In the genomic region with DNA sequence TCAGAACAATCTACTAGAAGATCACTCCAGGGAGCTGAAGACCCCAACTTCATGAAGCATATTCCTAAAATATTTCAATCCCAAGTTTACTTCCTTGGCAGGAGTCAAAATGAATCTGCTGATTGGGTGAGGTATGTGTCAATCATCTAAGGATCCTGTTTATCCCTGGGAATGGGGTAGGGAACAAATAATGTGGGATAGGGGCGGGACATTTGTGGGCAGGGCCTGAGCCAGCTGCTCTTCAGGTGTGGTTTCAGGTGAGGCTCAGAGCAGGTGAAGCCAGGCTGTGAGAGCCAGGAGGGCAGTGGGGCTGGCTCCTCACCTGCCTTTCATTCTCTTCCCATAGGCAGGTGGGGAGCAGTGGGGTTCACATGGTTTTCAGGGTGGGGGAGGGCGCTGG, we compare ENCODE assay signal across 30 mouse cellular contexts. TPM values are rescaled to one million over a fixed set of nuclear protein-coding genes. Genes with fewer than 3 reads are reported as not detected.
DNase-seq lines count a peak whose midpoint lies in the region; ATAC-seq and TF ChIP-seq lines count a peak whose summit lies in the region.
"Had no signal": no experiment of that assay in that cellular context is flagged by ENCODE, and none has a peak within 500 bp of the region (broad histone marks: within the 10 kb centered on the region; RNA-seq: fewer than 3 reads in every experiment).

No protein-coding gene starts in this region.

- 0 out of 2 replicates have a peak, but pooled peaks cover under 1% of the 10 kb centered on the region for H3K27me3 ChIP-seq in embryonic facial prominence, embryonic 14.5 days (replicated peaks; ENCODE audit: control insufficient read depth, insufficient read depth, low read length)
- H3K27me3 ChIP-seq in embryonic facial prominence, embryonic 10.5 days (replicated peaks; ENCODE audit: low read depth, poor library complexity, severe bottlenecking) = peaks cover 41% of the 10 kb centered on the region
- 0 out of 2 replicates have a peak, but pooled peaks cover 10% of the 10 kb centered on the region for H3K27me3 ChIP-seq in E14TG2a.4 (ENCODE audit: insufficient read depth, low read length)
- H3K27me3 ChIP-seq in stomach, embryonic 15.5 days (replicated peaks) = no peaks in the 10 kb centered on the region
- H3K27me3 ChIP-seq: CH12.LX had no signal

- TF ChIP-seq CTCF in E14TG2a.4 (conservative IDR thresholded peaks at IDR 0.05; ENCODE audit: low read length) = no peak

- no peaks in the 10 kb centered on the region; the same call in 1 of the 2 replicates for H3K4me1 ChIP-seq in embryonic facial prominence, embryonic 14.5 days (ENCODE audit: control insufficient read depth, insufficient read depth, low read length)
- H3K4me1 ChIP-seq in embryonic facial prominence, embryonic 10.5 days = peaks cover 15% of the 10 kb centered on the region
- H3K4me1 ChIP-seq in E14TG2a.4 (replicated peaks; ENCODE audit: low read depth, low read length) = peaks cover 26% of the 10 kb centered on the region
- H3K4me1 ChIP-seq in stomach, embryonic 15.5 days = no peaks in the 10 kb centered on the region
- H3K4me1 ChIP-seq: embryonic facial prominence, embryonic 12.5 days had no signal

- H3K27ac ChIP-seq in embryonic facial prominence, embryonic 14.5 days (replicated peaks; ENCODE audit: low read depth, low read length) = no peak overlapping the region
- no peak overlapping the region for H3K27ac ChIP-seq in embryonic facial prominence, embryonic 10.5 days (replicated peaks)
- no peak overlapping the region for H3K27ac ChIP-seq in stomach, embryonic 15.5 days
- H3K27ac ChIP-seq: embryonic facial prominence, embryonic 12.5 days; forebrain, embryonic 12.5 days; heart, embryonic 15.5 days; hindbrain, embryonic 10.5 days; hindbrain, embryonic 13.5 days had no signal

- WGBS in embryonic facial prominence, embryonic 14.5 days = 36% methylated on average over 2 of the region's 2 CpGs
- 67% methylated on average over 2 of the region's 2 CpGs for WGBS in embryonic facial prominence, embryonic 10.5 days
- WGBS in stomach, embryonic 15.5 days = 75% methylated on average over 2 of the region's 2 CpGs

- no peak for DNase-seq in embryonic facial prominence, embryonic 14.5 days (ENCODE audit: low spot score)
- no peak for DNase-seq in embryonic facial prominence, embryonic 10.5 days (ENCODE audit: low spot score)
- peak; percentile 61 for DNase-seq in R1 (ENCODE audit: low read depth, low spot score)
- no peak for DNase-seq in embryo, embryonic 9.5 days (ENCODE audit: extremely low spot score)
- DNase-seq in cerebellum, adult 11 months = no peak
- DNase-seq: adrenal gland, adult 8-10 months; adrenal gland, postnatal 25 days; cerebellum, adult 2 months; cerebellum, adult 9-11 months; cerebellum, postnatal 25 days; embryo, embryonic 11 days; gastrocnemius, postnatal 25 days; heart, adult 18-20 months; heart, postnatal 10 days; heart, postnatal 36 days; kidney, adult 9 months had no signal

- peak; percentile 42; the same call in 1 of the 2 replicates for ATAC-seq in embryonic facial prominence, embryonic 14.5 days (ENCODE audit: low read depth)
- peak; percentile 63; the same call in 1 of the 2 replicates for ATAC-seq in stomach, embryonic 15.5 days (ENCODE audit: insufficient read depth, low FRiP score, low read depth)
- no peak for ATAC-seq in inflammation-experienced regulatory T-cells, adult 6 months
- ATAC-seq: activated CD4-positive, CD25-positive, alpha-beta regulatory T cell, adult 4 months; forebrain, embryonic 16.5 days; hindbrain, embryonic 16.5 days had no signal

- H3K9me3 ChIP-seq in embryonic facial prominence, embryonic 14.5 days (ENCODE audit: control insufficient read depth, low read length) = no peaks in the 10 kb centered on the region
- no peaks in the 10 kb centered on the region for H3K9me3 ChIP-seq in embryonic facial prominence, embryonic 10.5 days
- no peaks in the 10 kb centered on the region for H3K9me3 ChIP-seq in E14TG2a.4 (ENCODE audit: low read length)
- H3K9me3 ChIP-seq in stomach, embryonic 15.5 days = no peaks in the 10 kb centered on the region
- H3K9me3 ChIP-seq: embryonic facial prominence, embryonic 12.5 days; forebrain, embryonic 12.5 days; heart, embryonic 12.5 days; heart, embryonic 15.5 days; hindbrain, embryonic 10.5 days; hindbrain, embryonic 13.5 days had no signal

- no peak overlapping the region for H3K4me2 ChIP-seq in embryonic facial prominence, embryonic 14.5 days (ENCODE audit: low read depth, low read length)
- H3K4me2 ChIP-seq in stomach, embryonic 15.5 days = no peak overlapping the region
- H3K4me2 ChIP-seq: embryonic facial prominence, embryonic 12.5 days; forebrain, embryonic 12.5 days; heart, embryonic 12.5 days; heart, embryonic 15.5 days; hindbrain, embryonic 13.5 days had no signal

- no peak overlapping the region for H3K9ac ChIP-seq in embryonic facial prominence, embryonic 14.5 days (ENCODE audit: low read depth, low read length)
- no peak overlapping the region for H3K9ac ChIP-seq in stomach, embryonic 15.5 days
- H3K9ac ChIP-seq: embryonic facial prominence, embryonic 12.5 days; forebrain, embryonic 12.5 days; heart, embryonic 12.5 days; heart, embryonic 15.5 days; hindbrain, embryonic 13.5 days had no signal

- no peak overlapping the region for H3K4me3 ChIP-seq in embryonic facial prominence, embryonic 14.5 days (ENCODE audit: low read depth, low read length)
- no peak overlapping the region for H3K4me3 ChIP-seq in embryonic facial prominence, embryonic 10.5 days
- H3K4me3 ChIP-seq in E14TG2a.4 (replicated peaks; ENCODE audit: low read length) = 0 out of 2 replicates have a peak overlapping the region, but pooled peaks have one; percentile 21
- no peak overlapping the region for H3K4me3 ChIP-seq in stomach, embryonic 15.5 days (replicated peaks)
- H3K4me3 ChIP-seq: embryonic facial prominence, embryonic 12.5 days; erythroblast, embryonic 14.5 days; forebrain, embryonic 12.5 days; heart, embryonic 12.5 days; heart, embryonic 15.5 days; hindbrain, embryonic 10.5 days; hindbrain, embryonic 13.5 days had no signal

- H3K36me3 ChIP-seq in embryonic facial prominence, embryonic 14.5 days (ENCODE audit: control insufficient read depth, insufficient read depth, low read length) = no peaks in the 10 kb centered on the region
- no peaks in the 10 kb centered on the region for H3K36me3 ChIP-seq in embryonic facial prominence, embryonic 10.5 days (replicated peaks)
- H3K36me3 ChIP-seq in E14TG2a.4 (ENCODE audit: insufficient read depth, low read length) = no peaks in the 10 kb centered on the region
- H3K36me3 ChIP-seq in stomach, embryonic 15.5 days = no peaks in the 10 kb centered on the region
- H3K36me3 ChIP-seq: embryonic facial prominence, embryonic 12.5 days; forebrain, embryonic 12.5 days; heart, embryonic 12.5 days; heart, embryonic 15.5 days; hindbrain, embryonic 10.5 days; hindbrain, embryonic 13.5 days had no signal

RNA-seq across cellular contexts. Expression of gene Cbfa2t3, which starts 27.9 kb away (rescaled TPM):
- polyA plus RNA-seq in embryonic facial prominence, embryonic 14.5 days (2014; fragmentation: Nextera tagmentation; extraction: Ambion mirVana) = 7.2 and 8.1 TPM in 2 replicates
- polyA plus RNA-seq in embryonic facial prominence, embryonic 10.5 days (2016; fragmentation: Nextera tagmentation; extraction: Ambion mirVana) = 1.7 and 2.3 TPM in 2 replicates
- 4.5 and 4.8 TPM in 2 replicates for polyA plus RNA-seq in stomach, embryonic 15.5 days (2015; fragmentation: Nextera tagmentation; extraction: Ambion mirVana)
- polyA plus RNA-seq in inflammation-experienced regulatory T-cells, adult 6 months (2017; shearing (Covaris generic)) = under 1 TPM; 0.31 to 0.54 (median 0.52) TPM

RNA-seq across cellular contexts. Expression of gene Acsf3, which starts 48.5 kb away (rescaled TPM):
- polyA plus RNA-seq in embryonic facial prominence, embryonic 14.5 days (2014; fragmentation: Nextera tagmentation; extraction: Ambion mirVana) = 14.0 and 17.3 TPM in 2 replicates
- polyA plus RNA-seq in embryonic facial prominence, embryonic 10.5 days (2016; fragmentation: Nextera tagmentation; extraction: Ambion mirVana) = 15.9 and 16.4 TPM in 2 replicates
- 16.5 and 20.6 TPM in 2 replicates for polyA plus RNA-seq in stomach, embryonic 15.5 days (2015; fragmentation: Nextera tagmentation; extraction: Ambion mirVana)
- polyA plus RNA-seq in inflammation-experienced regulatory T-cells, adult 6 months (2017; shearing (Covaris generic)) = 10 to 100 TPM in 1 of 3 experiments, 1 to 10 TPM in 2; 7.8 to 10.1 (median 9.2) TPM
